Mouse (Mus musculus) limb, embryonic 14.5 days (tissue): Measurements from ENCODE around the gene Apopt1. TPM values are rescaled to one million over a fixed set of nuclear protein-coding genes. Genes with fewer than 3 reads are reported as not detected.
A peak's percentile ranks its signal among the peaks of the same experiment; 100 is the strongest.

Source experiments
- ATAC-seq: fragments of 200-750 bp; cut with Nextera tagmentation; 2 replicates; pipeline ENCODE4 v1.8.0; 2017; ENCODE audit warnings: low read depth, moderate number of reproducible peaks, moderate TSS enrichment; ENCODE audit not compliant: low FRiP score
- DNase-seq: peaks from one replicate; pipeline ENCODE4 v3.0.0-alpha.2; 2015; ENCODE audit warnings: low spot score
- H3K27ac ChIP-seq: fragments of 300-500 bp; sonication (generic); replicated peaks from 2 replicates; pipeline ENCODE4 v1.5.1; 2014; ENCODE audit warnings: low read depth, mild to moderate bottlenecking, low read length, moderate library complexity, mixed read lengths
- H3K27me3 ChIP-seq: fragments of 300-500 bp; sonication (generic); 2 replicates; pipeline ENCODE4 v1.6.1; 2014; ENCODE audit warnings: low read length, mixed read lengths; ENCODE audit not compliant: control insufficient read depth, insufficient read depth
- H3K36me3 ChIP-seq: fragments of 300-500 bp; sonication (generic); 2 replicates; pipeline ENCODE4 v1.6.1; 2014; ENCODE audit warnings: mild to moderate bottlenecking, low read length, moderate library complexity, mixed read lengths; ENCODE audit not compliant: control insufficient read depth, insufficient read depth
- H3K4me1 ChIP-seq: fragments of 300-500 bp; sonication (generic); 2 replicates; pipeline ENCODE4 v1.6.1; 2014; ENCODE audit warnings: antibody characterized with exemption, low read length, mixed read lengths; ENCODE audit not compliant: control insufficient read depth, insufficient read depth
- H3K4me2 ChIP-seq: fragments of 300-500 bp; sonication (generic); replicated peaks from 2 replicates; pipeline ENCODE4 v1.6.1; 2014; ENCODE audit warnings: low read depth, mild to moderate bottlenecking, low read length, moderate library complexity; ENCODE audit not compliant: severe bottlenecking
- H3K4me3 ChIP-seq: fragments of 300-500 bp; sonication (generic); replicated peaks from 2 replicates; pipeline ENCODE4 v1.5.1; 2014; ENCODE audit warnings: low read length
- H3K9ac ChIP-seq: fragments of 300-500 bp; sonication (generic); 2 replicates; pipeline ENCODE4 v1.6.1; 2014; ENCODE audit warnings: mild to moderate bottlenecking, low read depth, low read length, moderate library complexity; ENCODE audit not compliant: severe bottlenecking
- H3K9me3 ChIP-seq: fragments of 300-500 bp; sonication (generic); 2 replicates; pipeline ENCODE4 v1.6.1; 2016; ENCODE audit warnings: low read length; ENCODE audit not compliant: control insufficient read depth
- POLR2A ChIP-seq: fragments of 200-500 bp; IDR thresholded peaks from 2 replicates; pipeline ENCODE4 v1.8.0; 2012; ENCODE audit warnings: inconsistent platforms, mild to moderate bottlenecking, moderate library complexity, borderline replicate concordance; ENCODE audit not compliant: insufficient read depth, insufficient read length; ENCODE audit errors: extremely low read depth
- WGBS: fragments of 180-500 bp; shearing (Covaris S2); extraction: QIAGEN DNeasy Blood & Tissue Kit; methylation state at CpG from one replicate; pipeline ENCODE4 v1.1.7; 2014; 5-methylcytosine and 5-hydroxymethylcytosine counted together
- polyA plus RNA-seq, 2 experiments: library from polyadenylated mRNA; depleted of rRNA in 1 of 2; stranded (reverse) in 1 of 2; unstranded in 1 of 2; fragments of >200 nt; fragmentation: Nextera tagmentation in 1 of 2; extraction: Ambion mirVana in 1 of 2; gene quantifications; 2 replicates each; pipeline versions ENCODE4 v1.2.1 to v1.2.3; 2012 to 2014

Apopt1 gene
- polyA plus RNA-seq, 2 experiments, result 39.7 to 50.7 TPM

DNA sequence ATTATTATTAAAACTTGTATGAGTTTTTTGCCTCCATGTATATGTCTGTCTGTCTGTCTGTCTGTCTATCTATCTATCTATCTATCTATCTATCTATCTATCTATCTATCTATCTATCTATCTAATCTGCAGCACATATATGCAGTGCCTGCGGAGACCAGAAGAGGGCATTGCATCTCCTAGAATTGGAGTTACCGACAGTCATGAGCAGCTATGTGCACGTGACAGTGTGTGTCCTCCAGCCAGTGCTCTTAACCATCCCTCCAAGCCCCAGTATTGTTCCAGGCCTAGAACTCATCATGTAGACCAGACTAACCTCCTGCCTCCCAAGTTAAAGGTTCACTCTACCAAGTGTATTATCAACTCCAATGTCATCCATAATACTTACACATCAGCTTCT is 25.7 kb downstream of the Apopt1 start:
- H3K27ac ChIP-seq, result no peak overlapping the region
- no peak overlapping the region for H3K4me3 ChIP-seq
- H3K4me1 ChIP-seq, result no peaks in the 10 kb centered on the region
- H3K9ac ChIP-seq, result no peak overlapping the region
- 16% methylated on average over 3 of the region's 3 CpGs for whole genome bisulfite sequencing
- H3K9me3 ChIP-seq, result no peaks in the 10 kb centered on the region
- 0 out of 2 replicates have a peak, but pooled peaks cover 2% of the 10 kb centered on the region for H3K36me3 ChIP-seq
- H3K27me3 ChIP-seq, result no peaks in the 10 kb centered on the region
- no peak for ATAC-seq
- H3K4me2 ChIP-seq, result no peak overlapping the region
- no peak for TF ChIP-seq POLR2A
- peak; percentile 56 for DNase-seq

DNA sequence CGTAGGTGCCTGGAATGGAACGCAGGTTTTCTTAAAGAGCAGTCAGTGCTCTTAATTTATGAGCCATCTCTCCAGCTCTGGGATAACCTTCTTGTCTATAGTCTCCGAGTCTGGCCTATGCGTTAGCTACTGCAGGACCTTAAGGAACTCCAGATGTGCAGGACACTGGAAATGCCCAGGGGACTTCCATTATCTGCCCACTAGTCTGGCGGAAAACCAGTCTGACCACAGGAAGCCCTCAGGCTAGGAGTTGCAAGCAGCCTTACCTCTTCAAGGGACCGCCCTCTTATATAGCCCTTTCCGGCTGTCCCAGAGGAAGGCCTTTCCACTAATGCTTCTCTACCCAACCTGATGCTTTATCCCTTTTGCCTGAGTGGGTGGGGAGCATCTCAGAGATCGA is 28.3 kb downstream of the Apopt1 start:
- H3K4me2 ChIP-seq, result no peak overlapping the region
- H3K27ac ChIP-seq, result no peak overlapping the region
- no peak for ATAC-seq
- H3K27me3 ChIP-seq, result no peaks in the 10 kb centered on the region
- H3K4me3 ChIP-seq, result no peak overlapping the region
- H3K4me1 ChIP-seq, result peaks cover 9% of the 10 kb centered on the region
- no peak overlapping the region for H3K9ac ChIP-seq
- 40% methylated on average over 8 of the region's 8 CpGs for WGBS
- TF ChIP-seq POLR2A, result no peak
- H3K9me3 ChIP-seq, result no peaks in the 10 kb centered on the region
- 0 out of 2 replicates have a peak, but pooled peaks cover 2% of the 10 kb centered on the region for H3K36me3 ChIP-seq
- no peak for DNase-seq

DNA sequence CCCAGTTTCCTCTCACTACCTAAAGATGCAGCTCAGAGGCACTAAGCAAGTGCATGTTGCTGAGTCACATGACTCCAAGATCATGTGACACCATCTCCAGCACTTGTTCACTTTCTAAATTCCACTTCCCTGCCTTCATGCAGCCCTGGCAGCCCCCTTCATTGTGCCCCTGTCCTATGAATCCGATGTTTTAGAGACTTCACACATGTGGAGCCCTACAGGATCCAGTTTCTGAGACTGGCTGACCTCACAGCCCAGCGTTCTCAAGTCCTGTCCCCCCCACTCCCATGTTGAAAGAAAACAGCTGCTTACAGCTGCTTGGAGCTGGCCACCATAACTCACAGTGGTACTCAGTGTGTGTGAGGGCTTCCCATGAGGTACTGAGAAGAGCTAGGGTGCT is 30.4 kb downstream of the Apopt1 start:
- peak; percentile 81 for ATAC-seq

DNA sequence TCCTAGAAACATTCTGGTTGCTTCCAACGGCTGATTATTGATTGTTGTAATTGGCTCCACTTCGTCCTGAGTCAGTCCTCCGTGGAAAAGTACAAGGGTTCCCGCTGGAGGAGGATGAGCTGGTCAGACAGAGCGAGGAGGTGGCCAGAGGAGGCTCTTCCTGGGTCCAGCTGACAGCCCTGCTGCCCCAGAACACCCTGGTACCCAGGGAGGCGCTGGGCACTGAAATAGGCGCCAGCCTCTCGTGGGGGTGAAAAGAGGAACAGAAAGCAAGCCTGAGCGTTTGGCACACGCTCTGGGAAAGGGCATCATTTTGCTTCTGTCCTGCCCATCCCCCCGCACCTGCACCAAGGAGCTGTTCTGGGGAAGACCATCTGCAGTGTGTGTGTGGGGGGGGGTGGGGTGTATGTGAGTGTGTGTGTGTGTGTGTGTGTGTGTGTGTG is 30.9 kb downstream of the Apopt1 start:
- no peak for ATAC-seq
- Histone ChIP-seq H3K9me3 (no peaks in the 10 kb centered on the region), H3K4me3 (no peak overlapping the region), H3K27me3 (no peaks in the 10 kb centered on the region), H3K4me2 (no peak overlapping the region), H3K9ac (no peak overlapping the region), H3K4me1 (peaks cover 10% of the 10 kb centered on the region), H3K36me3 (0 out of 2 replicates have a peak, but pooled peaks cover 2% of the 10 kb centered on the region), H3K27ac (no peak overlapping the region)
- WGBS, result 82% methylated on average over 11 of the region's 11 CpGs
- no peak for TF ChIP-seq POLR2A
- DNase-seq, result no peak

More for the DNA sequence above, 30.4 kb downstream of the Apopt1 start:
- DNase-seq, result no peak
- Histone ChIP-seq H3K4me1 (peaks cover 10% of the 10 kb centered on the region), H3K27ac (no peak overlapping the region; the same call in 1 of the 2 replicates), H3K9ac (no peak overlapping the region), H3K4me3 (no peak overlapping the region), H3K4me2 (no peak overlapping the region), H3K9me3 (no peaks in the 10 kb centered on the region), H3K36me3 (0 out of 2 replicates have a peak, but pooled peaks cover 2% of the 10 kb centered on the region), H3K27me3 (no peaks in the 10 kb centered on the region)
- 59% methylated on average over 2 of the region's 2 CpGs for WGBS
- no peak for TF ChIP-seq POLR2A

DNA sequence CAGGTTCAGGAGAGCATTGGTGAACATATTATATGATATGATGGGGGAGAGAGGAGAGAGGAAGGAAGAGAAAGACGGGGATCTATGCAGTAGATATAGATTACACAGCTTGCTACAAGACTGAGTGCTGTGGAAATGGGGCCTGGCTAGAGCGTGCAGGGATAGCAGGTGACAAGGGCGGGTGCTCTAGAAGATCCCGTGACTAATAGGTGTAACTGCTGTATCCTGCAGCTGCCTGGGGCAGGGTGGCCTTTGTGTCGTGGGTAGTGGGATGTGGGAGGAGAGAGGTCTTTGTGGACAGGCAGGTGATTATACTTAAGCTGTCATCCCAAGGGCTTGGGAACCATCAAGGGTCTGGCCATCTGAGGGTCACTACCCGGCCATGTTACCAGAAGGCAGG is 32.2 kb downstream of the Apopt1 start:
- no peak for ATAC-seq
- no peaks in the 10 kb centered on the region for H3K9me3 ChIP-seq
- no peaks in the 10 kb centered on the region for H3K27me3 ChIP-seq
- peaks cover 10% of the 10 kb centered on the region for H3K4me1 ChIP-seq
- H3K9ac ChIP-seq, result no peak overlapping the region
- no peak overlapping the region for H3K4me2 ChIP-seq
- TF ChIP-seq POLR2A, result no peak
- 0 out of 2 replicates have a peak overlapping the region, but pooled peaks have one; percentile 63 for H3K27ac ChIP-seq
- H3K4me3 ChIP-seq, result no peak overlapping the region
- DNase-seq, result no peak
- H3K36me3 ChIP-seq, result no peaks in the 10 kb centered on the region
- WGBS, result 72% methylated on average over 6 of the region's 6 CpGs
